Mouse (Mus musculus) cortical plate, adult 2 months (tissue): ENCODE measurements around the gene Uckl1. TPM values are rescaled to one million over a fixed set of nuclear protein-coding genes. Genes with fewer than 3 reads are reported as not detected.
A peak's percentile ranks its signal among the peaks of the same experiment; 100 is the strongest.

Experiments
- H3K27ac ChIP-seq: fragments of 200-500 bp; 2 replicates; pipeline ENCODE4 v1.5.1; 2012; ENCODE audit warnings: low read length, control low read depth, inconsistent platforms; ENCODE audit not compliant: insufficient read depth
- H3K4me1 ChIP-seq: fragments of 200-500 bp; 2 replicates; pipeline ENCODE4 v1.6.1; 2011; ENCODE audit warnings: low read length; ENCODE audit not compliant: control insufficient read depth, insufficient read depth
- H3K4me3 ChIP-seq: fragments of 200-500 bp; 2 replicates; pipeline ENCODE4 v1.5.1; 2011; ENCODE audit warnings: mild to moderate bottlenecking, low read length, control low read depth; ENCODE audit not compliant: insufficient read depth
- CTCF ChIP-seq: fragments of 200-500 bp; IDR thresholded peaks from 2 replicates; pipeline ENCODE4 v1.5.1; 2011; ENCODE audit warnings: mild to moderate bottlenecking, control low read depth, low read length; ENCODE audit not compliant: insufficient read depth; ENCODE audit errors: extremely low read depth
- POLR2A ChIP-seq: fragments of 200-500 bp; IDR thresholded peaks from 2 replicates; pipeline ENCODE4 v1.6.1; 2011; ENCODE audit warnings: mild to moderate bottlenecking, low read length, control low read depth; ENCODE audit not compliant: insufficient read depth; ENCODE audit errors: extremely low read depth
- polyA plus RNA-seq: library from polyadenylated mRNA; depleted of rRNA; stranded (reverse); fragments of >200 nt; gene quantifications from 2 replicates; pipeline ENCODE4 v1.2.3, GENCODE M21; 2012; rRNA removed

The Uckl1 gene
- polyA plus RNA-seq: 120 and 138 TPM in 2 replicates

DNA sequence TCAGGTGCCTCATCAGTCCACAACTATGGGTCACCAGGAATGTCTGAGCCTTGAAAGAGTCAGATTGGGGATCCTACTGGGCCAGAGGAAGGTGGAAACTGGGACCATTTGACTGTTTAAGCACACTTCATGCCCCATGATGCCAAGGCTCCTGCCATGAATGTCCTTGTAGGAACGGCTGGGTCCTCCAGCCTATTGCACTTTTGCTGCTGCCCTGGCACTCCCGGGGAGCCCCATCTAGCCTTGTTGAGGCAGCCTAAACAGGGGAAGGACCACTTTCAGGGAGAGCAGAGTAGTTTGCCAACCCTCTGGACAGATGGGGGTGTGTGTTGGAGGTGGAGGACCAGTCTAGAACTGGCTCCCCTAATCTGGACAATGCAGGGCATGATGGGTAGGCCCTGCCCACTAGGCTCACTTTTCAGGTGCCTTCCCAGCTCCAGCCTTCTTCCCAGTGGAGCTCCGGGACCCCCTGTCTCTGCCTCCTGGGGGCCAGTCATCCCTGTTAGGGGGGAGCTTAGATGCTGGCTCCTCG is at the start of gene Uckl1:
Uckl1 (minus strand) TSS at position 482 of the 532 bp plus-strand sequence.
- H3K4me3 ChIP-seq: no peak within 1 kb of the TSS
- H3K27ac ChIP-seq: no peak within 1 kb of the TSS
- H3K4me1 ChIP-seq: 0 out of 2 replicates have a peak, but pooled peaks cover 1% of the 10 kb centered on the region
- TF ChIP-seq CTCF (no peak), POLR2A (no peak)

DNA sequence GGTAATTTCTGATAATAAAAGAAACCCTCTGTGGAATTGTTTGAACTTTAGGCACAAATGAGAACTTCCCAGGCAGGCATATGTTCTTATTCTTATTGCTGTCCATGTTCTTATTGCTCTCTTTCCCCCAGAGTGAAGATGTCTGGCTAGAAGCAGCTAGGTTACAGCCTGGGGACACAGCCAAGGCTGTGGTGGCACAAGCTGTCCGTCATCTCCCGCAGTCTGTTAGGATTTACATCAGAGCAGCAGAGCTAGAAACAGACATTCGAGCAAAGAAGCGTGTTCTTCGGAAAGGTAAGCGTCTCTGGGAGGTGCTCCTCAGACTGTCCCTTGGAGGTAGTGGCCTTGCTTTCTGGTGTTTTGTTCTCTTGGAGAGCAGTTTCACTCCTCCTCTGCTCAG is 47.9 kb upstream of the Uckl1 start:
- Histone ChIP-seq H3K4me1 (no peaks in the 10 kb centered on the region), H3K4me3 (no peak overlapping the region), H3K27ac (no peak overlapping the region)
- TF ChIP-seq POLR2A (no peak), CTCF (no peak)

DNA sequence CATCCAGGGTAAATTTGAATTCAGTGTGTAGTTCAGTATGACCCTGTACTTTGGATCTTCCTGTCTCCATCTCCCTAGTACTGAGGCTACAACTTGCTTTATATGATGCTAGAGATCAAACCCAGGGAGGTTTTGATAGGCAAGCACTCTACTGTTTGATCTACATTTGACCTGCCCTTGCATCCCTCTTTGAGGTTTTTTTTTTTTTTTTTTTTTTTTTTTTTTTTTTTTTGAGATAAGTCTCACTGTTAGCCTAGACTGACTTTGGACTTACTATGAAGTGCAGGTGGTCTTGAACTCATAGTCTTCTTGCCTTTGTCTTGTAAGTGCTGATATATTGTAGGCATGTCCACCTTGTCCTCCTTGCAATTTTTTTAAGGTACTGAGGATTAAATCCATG is 43.8 kb upstream of the Uckl1 start:
- no peak overlapping the region for H3K4me3 ChIP-seq
- no peaks in the 10 kb centered on the region for H3K4me1 ChIP-seq
- no peak overlapping the region for H3K27ac ChIP-seq
- TF ChIP-seq CTCF (no peak), POLR2A (no peak)

DNA sequence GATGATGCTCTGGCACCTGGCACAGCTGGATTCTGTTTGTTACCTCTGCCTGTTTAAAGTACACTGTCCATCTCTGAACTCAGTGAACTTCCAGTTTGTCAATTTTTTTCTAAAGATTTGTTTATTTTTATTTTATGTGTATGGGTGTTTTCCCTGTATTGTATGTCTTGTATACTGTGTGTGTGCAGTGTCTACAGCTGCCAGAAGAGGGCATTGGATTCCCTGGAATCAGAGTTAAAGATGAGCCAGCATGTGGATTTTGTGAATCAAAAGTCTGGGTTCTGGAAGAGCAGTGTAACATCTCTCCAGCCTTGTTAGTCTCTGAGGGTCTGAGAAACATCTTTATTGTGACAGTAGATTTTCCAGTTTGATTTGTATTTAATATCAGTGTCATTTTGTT is 38.7 kb upstream of the Uckl1 start:
- TF ChIP-seq POLR2A (no peak), CTCF (peak; percentile 24; the same call in 1 of the 2 replicates)

DNA sequence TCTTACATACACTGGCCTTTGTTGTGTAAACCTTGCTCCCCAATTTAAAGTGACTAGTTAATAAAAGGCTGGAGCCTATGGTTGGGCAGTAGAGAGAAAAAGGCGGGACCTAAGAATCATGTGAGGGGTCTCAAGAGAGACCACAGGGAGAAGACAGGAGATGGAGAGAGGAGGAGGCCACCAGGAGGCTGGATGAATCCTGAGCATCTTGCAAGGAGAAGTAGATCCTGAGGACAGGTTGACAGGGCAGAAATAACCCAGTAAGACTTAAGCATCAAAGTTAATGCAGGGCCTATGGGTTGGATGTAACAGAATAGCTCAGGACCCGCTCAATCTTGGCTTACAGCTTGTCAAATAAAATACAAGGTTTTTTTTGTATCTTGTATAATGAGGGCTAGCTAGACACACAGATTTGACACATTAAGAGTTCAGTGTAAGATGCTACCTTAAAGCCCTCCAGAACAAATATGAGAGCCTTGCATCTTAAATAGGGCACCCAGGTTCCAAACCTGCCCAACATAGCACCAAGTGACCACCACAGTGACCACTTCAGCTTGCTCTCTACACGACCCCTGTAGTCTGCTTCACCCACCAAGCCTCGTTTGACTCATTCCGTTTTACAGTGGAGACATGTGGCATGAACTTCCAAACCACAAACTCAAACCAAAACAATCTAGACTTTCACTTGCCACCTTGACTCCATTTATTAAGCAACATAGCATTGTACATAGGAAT is 34.2 kb upstream of the Uckl1 start:
- Histone ChIP-seq H3K27ac (no peak overlapping the region), H3K4me3 (no peak overlapping the region), H3K4me1 (no peaks in the 10 kb centered on the region; the same call in 1 of the 2 replicates)
- TF ChIP-seq POLR2A: no peak
- TF ChIP-seq CTCF: no peak

More for the DNA sequence above, 38.7 kb upstream of the Uckl1 start:
- Histone ChIP-seq H3K27ac (no peak overlapping the region), H3K4me3 (no peak overlapping the region), H3K4me1 (no peaks in the 10 kb centered on the region)

DNA sequence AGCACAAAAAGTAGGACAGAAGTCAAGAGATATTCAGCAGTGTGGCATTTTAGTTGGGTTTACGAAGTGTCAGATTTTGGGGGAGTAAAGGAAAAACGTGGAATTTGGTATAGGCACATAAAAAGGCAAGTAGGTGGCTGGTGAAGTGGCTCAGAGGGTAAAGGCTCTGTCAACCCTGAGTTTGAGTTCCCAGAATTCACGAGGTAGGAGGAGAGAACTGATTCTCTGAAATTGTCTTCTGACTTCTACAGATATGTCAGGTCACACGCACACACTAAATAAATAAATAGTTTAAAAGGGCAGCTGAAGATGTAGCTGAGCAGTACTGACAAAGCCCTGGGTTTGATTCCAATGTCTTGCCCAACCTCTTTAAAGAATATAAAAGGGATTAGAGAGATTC is 17.7 kb upstream of the Uckl1 start:
- Histone ChIP-seq H3K4me1 (peaks cover 2% of the 10 kb centered on the region; the same call in 1 of the 2 replicates), H3K4me3 (no peak overlapping the region; the same call in 1 of the 2 replicates), H3K27ac (no peak overlapping the region)
- TF ChIP-seq POLR2A: no peak

DNA sequence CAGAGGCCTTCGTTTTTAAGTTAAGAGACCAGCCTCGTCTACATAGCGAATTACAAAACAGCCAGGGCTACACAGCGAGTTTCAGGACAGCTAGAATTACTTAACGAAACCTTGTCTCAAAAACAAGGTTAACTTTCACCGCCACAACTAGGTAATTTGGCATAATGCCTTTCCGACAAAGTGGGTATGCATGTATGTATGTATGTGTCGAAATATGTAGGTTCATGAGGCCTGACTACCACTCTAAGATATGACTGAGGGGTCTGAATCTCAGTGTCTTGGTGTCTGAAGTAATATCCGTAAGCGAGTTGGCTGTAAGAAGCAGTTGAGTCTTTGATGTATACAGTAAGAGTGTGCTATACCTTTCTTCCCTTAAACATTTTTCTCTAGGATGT is 17.1 kb upstream of the Uckl1 start:
- peak overlapping the region; percentile 72 for H3K4me3 ChIP-seq
- TF ChIP-seq POLR2A (no peak), CTCF (no peak)
- no peak overlapping the region for H3K27ac ChIP-seq
- peaks cover 2% of the 10 kb centered on the region; the same call in 1 of the 2 replicates for H3K4me1 ChIP-seq

DNA sequence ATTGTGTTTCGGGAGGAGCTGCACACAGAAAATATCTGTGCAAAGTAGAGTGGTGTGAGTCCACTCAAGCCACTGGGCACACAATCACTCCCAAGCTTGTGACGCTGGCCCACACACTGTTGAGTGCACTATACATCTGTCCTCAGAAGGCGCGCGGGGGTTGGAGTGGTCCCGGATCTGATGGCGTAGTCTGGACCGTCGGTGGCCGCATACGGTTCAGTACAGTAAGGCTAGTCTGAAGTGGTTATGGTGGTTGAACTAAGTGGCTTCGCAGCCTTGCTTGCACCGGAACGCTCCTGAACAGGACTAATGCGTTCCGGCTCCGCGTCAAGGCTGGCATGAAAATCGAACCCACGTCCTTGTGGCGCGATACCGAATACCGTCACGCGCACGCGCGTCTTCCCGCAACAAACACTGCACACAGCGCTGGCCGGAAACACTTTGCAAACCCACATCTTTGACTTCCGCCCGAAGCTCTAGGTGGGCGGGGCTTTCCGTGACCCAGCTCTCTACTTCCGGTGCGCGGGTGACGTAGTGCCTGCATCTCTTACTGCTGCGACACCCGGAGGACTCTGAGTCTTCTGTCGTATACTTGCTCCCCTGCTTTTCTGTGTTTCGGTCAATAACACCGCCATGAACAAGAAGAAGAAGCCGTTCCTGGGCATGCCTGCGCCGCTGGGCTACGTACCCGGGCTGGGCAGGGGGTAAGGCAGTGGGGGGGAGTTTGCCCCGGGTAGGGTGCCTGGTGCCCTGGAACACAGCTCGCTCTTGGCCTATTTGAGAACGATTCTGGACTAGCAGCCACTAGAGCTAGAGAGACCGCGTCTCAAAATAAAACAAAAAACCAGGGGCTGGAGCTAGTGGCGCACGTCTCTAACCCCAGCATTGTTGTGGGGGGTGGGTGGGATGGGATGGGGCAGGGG is 16.4 kb upstream of the Uckl1 start:
- peak overlapping the region; percentile 72 for H3K4me3 ChIP-seq
- peak overlapping the region; percentile 77 for H3K27ac ChIP-seq
- H3K4me1 ChIP-seq: peaks cover 2% of the 10 kb centered on the region; the same call in 1 of the 2 replicates
- TF ChIP-seq POLR2A: peak; percentile 92
- no peak for TF ChIP-seq CTCF

DNA sequence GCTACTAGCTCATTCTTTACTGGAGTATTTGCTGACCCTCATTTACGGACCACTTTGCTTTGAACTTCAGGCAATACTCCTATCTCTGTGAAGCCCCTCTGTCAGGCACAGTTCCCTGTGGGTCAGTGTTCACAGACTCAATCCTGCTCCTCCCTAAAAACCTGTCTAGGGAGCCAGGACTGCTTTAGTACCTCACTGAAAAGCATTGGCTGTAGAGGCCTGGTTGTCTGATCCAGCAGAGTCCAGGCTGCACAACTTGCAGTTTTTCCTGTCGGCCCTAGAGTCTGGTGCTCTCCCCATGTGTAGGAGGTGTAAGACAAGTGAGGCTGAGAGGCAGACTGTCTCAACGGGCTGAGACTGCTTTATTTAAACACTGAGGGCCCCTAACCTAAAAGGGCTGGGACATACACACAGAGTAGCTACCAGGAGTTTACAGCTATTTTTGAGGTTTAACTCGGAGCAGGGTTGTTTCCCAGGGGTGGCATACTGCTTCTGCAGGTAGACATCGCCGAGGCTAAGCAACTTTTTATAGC is 15.6 kb upstream of the Uckl1 start:
- peak overlapping the region; percentile 72; the same call in 1 of the 2 replicates for H3K4me3 ChIP-seq
- TF ChIP-seq CTCF (no peak), POLR2A (0 out of 2 replicates have a peak, but pooled peaks have one; percentile 13)
- peaks cover 2% of the 10 kb centered on the region; the same call in 1 of the 2 replicates for H3K4me1 ChIP-seq
- H3K27ac ChIP-seq: peak overlapping the region; percentile 77; the same call in 1 of the 2 replicates
